Mouse (Mus musculus): Measurements from ENCODE around the gene Cavin1. TPM values are rescaled to one million over a fixed set of nuclear protein-coding genes. Genes with fewer than 3 reads are reported as not detected.
A peak's percentile ranks its signal among the peaks of the same experiment; 100 is the strongest.

Gene Cavin1
- polyA plus RNA-seq, 1 experiment from 2014 or later, result 11.8 TPM

GRCm38 (mm10) chr11:100985607-100986006 is 14.9 kb upstream of the Cavin1 start:
- Histone ChIP-seq H3K9ac (ENCODE audit: low read length) (no peak overlapping the region), H3K4me2 (ENCODE audit: low read depth, low read length, severe bottlenecking) (no peak overlapping the region), H3K4me3 (ENCODE audit: low read depth, low read length) (no peak overlapping the region), H3K4me1 (replicated peaks; ENCODE audit: control insufficient read depth, insufficient read depth, low read length) (no peaks in the 10 kb centered on the region), H3K27ac (ENCODE audit: low read depth, low read length) (no peak overlapping the region), H3K27me3 (ENCODE audit: control insufficient read depth, insufficient read depth, low read length) (peaks cover 10% of the 10 kb centered on the region; the same call in 1 of the 2 replicates), H3K36me3 (ENCODE audit: control insufficient read depth, insufficient read depth, low read length) (no peaks in the 10 kb centered on the region), H3K9me3 (ENCODE audit: control insufficient read depth, low read length) (no peaks in the 10 kb centered on the region)
- no peak for ATAC-seq (replicated peaks; ENCODE audit: low FRiP score)
- WGBS, result 55% methylated on average over 3 of the region's 3 CpGs
- DNase-seq (ENCODE audit: low spot score), result no peak

DNA sequence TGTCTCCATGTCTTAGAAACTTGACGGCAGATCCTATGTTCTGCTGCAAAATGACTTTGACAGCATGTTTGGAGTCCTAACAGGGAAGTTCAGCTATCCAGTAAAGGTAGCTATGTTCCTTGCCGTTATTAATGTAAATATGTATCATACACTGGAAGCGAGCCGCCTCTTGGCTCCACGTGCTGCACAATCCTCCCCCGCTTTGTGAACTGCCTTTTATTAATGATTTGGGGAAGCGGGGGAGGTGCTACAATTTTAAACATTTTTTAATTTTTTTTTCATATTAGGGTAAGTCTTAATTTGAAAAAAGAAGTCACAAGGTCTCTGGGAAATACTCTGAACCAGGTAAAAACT is 13.1 kb upstream of the Cavin1 start:
- Histone ChIP-seq H3K36me3 (ENCODE audit: control insufficient read depth, insufficient read depth, low read length) (no peaks in the 10 kb centered on the region), H3K9me3 (ENCODE audit: control insufficient read depth, low read length) (no peaks in the 10 kb centered on the region), H3K27ac (ENCODE audit: low read depth, low read length) (no peak overlapping the region), H3K4me2 (ENCODE audit: low read depth, low read length, severe bottlenecking) (no peak overlapping the region), H3K27me3 (ENCODE audit: control insufficient read depth, insufficient read depth, low read length) (peaks cover 10% of the 10 kb centered on the region; the same call in 1 of the 2 replicates), H3K4me3 (ENCODE audit: low read depth, low read length) (no peak overlapping the region), H3K9ac (ENCODE audit: low read length) (no peak overlapping the region), H3K4me1 (replicated peaks; ENCODE audit: control insufficient read depth, insufficient read depth, low read length) (no peaks in the 10 kb centered on the region)
- no peak for ATAC-seq (replicated peaks; ENCODE audit: low FRiP score)
- WGBS, result 81% methylated on average over 7 of the region's 7 CpGs
- DNase-seq (ENCODE audit: low spot score), result no peak

DNA sequence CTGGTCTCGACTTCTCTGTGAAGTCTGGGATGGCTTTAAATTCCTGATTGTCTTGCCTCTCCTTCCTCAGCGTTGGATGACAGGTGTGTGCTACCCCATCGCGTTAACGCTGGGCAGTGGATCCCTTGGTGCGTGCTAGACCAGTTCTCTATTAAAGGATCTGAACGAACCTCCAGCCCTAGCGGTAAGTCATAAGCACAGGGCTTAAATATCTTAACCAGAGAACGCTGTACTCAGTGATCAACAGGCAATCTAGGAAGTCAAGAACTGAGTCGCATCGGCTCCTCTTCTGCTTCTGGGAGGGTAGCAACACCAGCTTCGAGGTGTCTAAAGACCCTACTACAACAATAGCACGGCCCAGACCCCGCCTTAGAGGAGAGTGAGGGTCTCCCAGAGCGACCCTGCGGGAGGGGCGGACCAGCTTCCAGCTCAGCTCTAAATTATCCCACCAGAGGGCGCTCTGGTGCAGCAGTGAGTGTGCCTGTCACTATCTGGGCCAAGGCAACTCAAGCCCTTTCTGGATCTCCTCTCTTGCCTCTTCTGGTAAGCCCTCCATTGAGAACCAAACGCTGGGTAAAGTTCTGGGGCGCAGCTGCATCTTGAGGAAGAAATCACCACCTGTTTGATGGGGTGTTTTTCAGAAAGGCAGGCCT is 12.6 kb upstream of the Cavin1 start:
- 4% methylated on average over 20 of the region's 20 CpGs for WGBS
- Histone ChIP-seq H3K27ac (ENCODE audit: low read depth, low read length) (no peak overlapping the region), H3K9ac (ENCODE audit: low read length) (peak overlapping the region; percentile 30)

DNA sequence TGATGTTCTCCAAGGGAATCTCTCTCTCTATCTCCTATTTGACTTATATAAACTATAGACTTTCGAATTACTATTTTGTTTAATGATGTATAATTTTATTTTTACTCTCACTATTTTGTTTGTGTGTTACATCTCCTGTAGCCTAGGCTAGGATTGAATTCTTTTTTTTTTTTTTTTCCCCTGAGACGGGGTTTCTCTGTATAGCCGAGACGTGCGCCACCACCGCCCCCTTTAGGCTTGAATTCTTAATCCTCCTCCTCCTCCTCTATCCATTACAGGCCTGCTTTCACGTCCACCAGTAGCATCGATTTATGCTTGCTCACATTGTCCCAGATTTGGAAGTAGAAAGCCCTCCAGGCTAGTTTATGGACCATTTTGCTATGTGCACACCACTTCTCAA is 11.4 kb upstream of the Cavin1 start:
- H3K9ac ChIP-seq (ENCODE audit: low read length), result no peak overlapping the region
- H3K9me3 ChIP-seq (ENCODE audit: control insufficient read depth, low read length), result no peaks in the 10 kb centered on the region
- H3K4me1 ChIP-seq (replicated peaks; ENCODE audit: control insufficient read depth, insufficient read depth, low read length), result no peaks in the 10 kb centered on the region
- DNase-seq (ENCODE audit: low spot score) (no peak), ATAC-seq (replicated peaks; ENCODE audit: low FRiP score) (no peak)
- H3K4me2 ChIP-seq (ENCODE audit: low read depth, low read length, severe bottlenecking), result no peak overlapping the region
- no peak overlapping the region for H3K27ac ChIP-seq (ENCODE audit: low read depth, low read length)
- peaks cover 10% of the 10 kb centered on the region; the same call in 1 of the 2 replicates for H3K27me3 ChIP-seq (ENCODE audit: control insufficient read depth, insufficient read depth, low read length)
- 9% methylated on average over 8 of the region's 8 CpGs for WGBS
- no peaks in the 10 kb centered on the region for H3K36me3 ChIP-seq (ENCODE audit: control insufficient read depth, insufficient read depth, low read length)
- no peak overlapping the region for H3K4me3 ChIP-seq (ENCODE audit: low read depth, low read length)

More for the DNA sequence above, 12.6 kb upstream of the Cavin1 start:
- H3K9me3 ChIP-seq (ENCODE audit: control insufficient read depth, low read length), result no peaks in the 10 kb centered on the region
- 0 out of 2 replicates have a peak, but pooled peaks have one; percentile 18 for ATAC-seq (replicated peaks; ENCODE audit: low FRiP score)
- H3K27me3 ChIP-seq (ENCODE audit: control insufficient read depth, insufficient read depth, low read length), result peaks cover 10% of the 10 kb centered on the region; the same call in 1 of the 2 replicates
- H3K4me1 ChIP-seq (replicated peaks; ENCODE audit: control insufficient read depth, insufficient read depth, low read length), result no peaks in the 10 kb centered on the region
- no peaks in the 10 kb centered on the region for H3K36me3 ChIP-seq (ENCODE audit: control insufficient read depth, insufficient read depth, low read length)
- peak; percentile 93 for DNase-seq (ENCODE audit: low spot score)
- H3K4me3 ChIP-seq (ENCODE audit: low read depth, low read length), result peak overlapping the region; percentile 17; the same call in 1 of the 2 replicates
- peak overlapping the region; percentile 49 for H3K4me2 ChIP-seq (ENCODE audit: low read depth, low read length, severe bottlenecking)

DNA sequence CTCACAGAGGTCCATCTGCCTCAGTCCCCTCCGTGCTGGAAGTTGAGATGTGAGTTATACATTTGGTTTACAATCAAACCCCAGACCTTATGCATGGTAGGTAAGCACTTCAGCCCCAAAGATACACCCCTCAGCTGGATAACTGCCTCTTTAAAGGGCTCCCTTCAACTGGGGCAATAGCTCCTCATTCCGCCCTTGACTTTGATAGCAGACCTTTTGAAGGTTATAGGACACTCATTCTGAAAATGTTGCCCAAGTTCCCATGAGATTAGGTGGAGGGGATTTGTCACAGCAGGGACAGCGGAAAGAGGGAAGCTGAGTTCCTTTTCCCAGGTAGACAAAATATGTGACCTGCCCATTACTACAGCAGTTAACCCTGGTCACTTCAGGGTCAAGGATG is 10.5 kb upstream of the Cavin1 start:
- WGBS, result 63% methylated on average over 3 of the region's 3 CpGs
- H3K4me3 ChIP-seq (ENCODE audit: low read depth, low read length), result no peak overlapping the region
- H3K27me3 ChIP-seq (ENCODE audit: control insufficient read depth, insufficient read depth, low read length), result peaks cover 10% of the 10 kb centered on the region; the same call in 1 of the 2 replicates
- H3K27ac ChIP-seq (ENCODE audit: low read depth, low read length), result no peak overlapping the region
- no peak for DNase-seq (ENCODE audit: low spot score)
- H3K9ac ChIP-seq (ENCODE audit: low read length), result no peak overlapping the region
- no peak for ATAC-seq (replicated peaks; ENCODE audit: low FRiP score)
- no peaks in the 10 kb centered on the region for H3K36me3 ChIP-seq (ENCODE audit: control insufficient read depth, insufficient read depth, low read length)
- no peaks in the 10 kb centered on the region for H3K9me3 ChIP-seq (ENCODE audit: control insufficient read depth, low read length)
- H3K4me1 ChIP-seq (replicated peaks; ENCODE audit: control insufficient read depth, insufficient read depth, low read length), result no peaks in the 10 kb centered on the region
- H3K4me2 ChIP-seq (ENCODE audit: low read depth, low read length, severe bottlenecking), result no peak overlapping the region

- DNase-seq (ENCODE audit: low spot score) (no peak), ATAC-seq (replicated peaks; ENCODE audit: low FRiP score) (no peak)
- no peak overlapping the region for H3K9ac ChIP-seq (ENCODE audit: low read length)
- WGBS, result 71% methylated on average over 1 of the region's 1 CpGs
- H3K27ac ChIP-seq (ENCODE audit: low read depth, low read length), result no peak overlapping the region
- no peaks in the 10 kb centered on the region for H3K36me3 ChIP-seq (ENCODE audit: control insufficient read depth, insufficient read depth, low read length)
- H3K4me1 ChIP-seq (replicated peaks; ENCODE audit: control insufficient read depth, insufficient read depth, low read length), result no peaks in the 10 kb centered on the region
- no peaks in the 10 kb centered on the region for H3K9me3 ChIP-seq (ENCODE audit: control insufficient read depth, low read length)
- no peak overlapping the region for H3K4me3 ChIP-seq (ENCODE audit: low read depth, low read length)
- H3K27me3 ChIP-seq (ENCODE audit: control insufficient read depth, insufficient read depth, low read length), result peaks cover 10% of the 10 kb centered on the region; the same call in 1 of the 2 replicates
- no peak overlapping the region for H3K4me2 ChIP-seq (ENCODE audit: low read depth, low read length, severe bottlenecking)
Observed at GRCm38 (mm10) chr11:100980438-100980837, 9.8 kb upstream of the Cavin1 start.

DNA sequence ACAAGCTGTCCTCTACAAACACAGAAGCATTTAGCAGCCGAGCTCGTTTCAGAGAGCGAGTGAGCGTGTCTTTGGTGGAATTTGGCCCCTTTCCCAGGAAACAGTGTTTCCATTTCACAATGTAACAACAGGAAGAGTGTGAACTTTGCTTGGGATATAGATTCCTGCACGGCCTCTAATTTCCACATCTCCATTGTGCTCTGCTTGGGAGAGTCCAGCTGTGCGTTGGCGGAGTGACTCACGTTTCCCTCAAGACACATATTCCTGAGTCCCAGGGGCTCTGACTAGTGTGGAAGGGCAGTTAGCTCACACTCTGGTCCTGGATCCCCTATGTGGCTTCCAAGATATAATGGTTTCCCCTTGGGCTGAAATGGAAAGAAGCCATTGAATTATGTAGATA is 9.2 kb upstream of the Cavin1 start:
- WGBS, result 78% methylated on average over 8 of the region's 8 CpGs
- no peaks in the 10 kb centered on the region for H3K36me3 ChIP-seq (ENCODE audit: control insufficient read depth, insufficient read depth, low read length)
- ATAC-seq (replicated peaks; ENCODE audit: low FRiP score) (no peak), DNase-seq (ENCODE audit: low spot score) (no peak)
- H3K27me3 ChIP-seq (ENCODE audit: control insufficient read depth, insufficient read depth, low read length), result peaks cover 10% of the 10 kb centered on the region; the same call in 1 of the 2 replicates
- no peak overlapping the region for H3K9ac ChIP-seq (ENCODE audit: low read length)
- H3K4me1 ChIP-seq (replicated peaks; ENCODE audit: control insufficient read depth, insufficient read depth, low read length), result no peaks in the 10 kb centered on the region
- H3K9me3 ChIP-seq (ENCODE audit: control insufficient read depth, low read length), result no peaks in the 10 kb centered on the region
- H3K27ac ChIP-seq (ENCODE audit: low read depth, low read length), result no peak overlapping the region
- H3K4me2 ChIP-seq (ENCODE audit: low read depth, low read length, severe bottlenecking), result no peak overlapping the region
- no peak overlapping the region for H3K4me3 ChIP-seq (ENCODE audit: low read depth, low read length)

- Histone ChIP-seq H3K9ac (ENCODE audit: low read length) (no peak overlapping the region), H3K4me3 (ENCODE audit: low read depth, low read length) (no peak overlapping the region), H3K27me3 (ENCODE audit: control insufficient read depth, insufficient read depth, low read length) (peaks cover 25% of the 10 kb centered on the region), H3K9me3 (ENCODE audit: control insufficient read depth, low read length) (no peaks in the 10 kb centered on the region), H3K36me3 (ENCODE audit: control insufficient read depth, insufficient read depth, low read length) (no peaks in the 10 kb centered on the region), H3K27ac (ENCODE audit: low read depth, low read length) (no peak overlapping the region), H3K4me2 (ENCODE audit: low read depth, low read length, severe bottlenecking) (no peak overlapping the region), H3K4me1 (replicated peaks; ENCODE audit: control insufficient read depth, insufficient read depth, low read length) (peaks cover under 1% of the 10 kb centered on the region; the same call in 1 of the 2 replicates)
- no peak for DNase-seq (ENCODE audit: low spot score)
- 83% methylated on average over 7 of the region's 7 CpGs for WGBS
- ATAC-seq (replicated peaks; ENCODE audit: low FRiP score), result no peak
Observed at GRCm38 (mm10) chr11:100975241-100975640, 4.6 kb upstream of the Cavin1 start.

GRCm38 (mm10) chr11:100974381-100974970 is 3.8 kb upstream of the Cavin1 start:
- H3K27ac ChIP-seq (ENCODE audit: low read depth, low read length), result no peak overlapping the region
- 83% methylated on average over 14 of the region's 14 CpGs for WGBS
- H3K36me3 ChIP-seq (ENCODE audit: control insufficient read depth, insufficient read depth, low read length), result no peaks in the 10 kb centered on the region
- no peak overlapping the region for H3K9ac ChIP-seq (ENCODE audit: low read length)
- ATAC-seq (replicated peaks; ENCODE audit: low FRiP score), result no peak
- peaks cover 7% of the 10 kb centered on the region; the same call in 1 of the 2 replicates for H3K4me1 ChIP-seq (replicated peaks; ENCODE audit: control insufficient read depth, insufficient read depth, low read length)
- no peak for DNase-seq (ENCODE audit: low spot score)
- no peak overlapping the region for H3K4me2 ChIP-seq (ENCODE audit: low read depth, low read length, severe bottlenecking)
- no peak overlapping the region for H3K4me3 ChIP-seq (ENCODE audit: low read depth, low read length)
- H3K9me3 ChIP-seq (ENCODE audit: control insufficient read depth, low read length), result no peaks in the 10 kb centered on the region
- peaks cover 33% of the 10 kb centered on the region for H3K27me3 ChIP-seq (ENCODE audit: control insufficient read depth, insufficient read depth, low read length)
